Mouse (Mus musculus) forebrain, postnatal 0 days (tissue): ENCODE results near the gene Pafah1b2. TPM values are rescaled to one million over a fixed set of nuclear protein-coding genes. Genes with fewer than 3 reads are reported as not detected.

ENCODE experiments used
- ATAC-seq: fragments of 200-750 bp; cut with Nextera tagmentation; 2 replicates; pipeline ENCODE4 v1.8.0; 2017; ENCODE audit warnings: mild to moderate bottlenecking, moderate library complexity
- DNase-seq: peaks from one replicate; pipeline ENCODE4 v3.0.0-alpha.2; 2015
- H3K27ac ChIP-seq: fragments of 300-500 bp; sonication (generic); 2 replicates; pipeline ENCODE4 v1.5.1; 2014; ENCODE audit warnings: low read depth, mild to moderate bottlenecking, antibody characterized with exemption, low read length, moderate library complexity, mixed read lengths
- H3K27me3 ChIP-seq: fragments of 300-500 bp; sonication (generic); 2 replicates; pipeline ENCODE4 v1.6.1; 2014; ENCODE audit warnings: mild to moderate bottlenecking, low read length, mixed read lengths; ENCODE audit not compliant: insufficient read depth
- H3K36me3 ChIP-seq: fragments of 300-500 bp; sonication (generic); 2 replicates; pipeline ENCODE4 v1.6.1; 2014; ENCODE audit warnings: mild to moderate bottlenecking, moderate library complexity; ENCODE audit not compliant: insufficient read depth
- H3K4me1 ChIP-seq: fragments of 300-500 bp; sonication (generic); 2 replicates; pipeline ENCODE4 v1.6.1; 2014; ENCODE audit warnings: antibody characterized with exemption; ENCODE audit not compliant: insufficient read depth
- H3K4me2 ChIP-seq: fragments of 300-500 bp; sonication (generic); 2 replicates; pipeline ENCODE4 v1.6.1; 2014; ENCODE audit warnings: low read depth, mild to moderate bottlenecking, moderate library complexity
- H3K4me3 ChIP-seq: fragments of 300-500 bp; sonication (generic); 2 replicates; pipeline ENCODE4 v1.5.1; 2014; ENCODE audit warnings: low read depth, low read length, mixed read lengths
- H3K9ac ChIP-seq: fragments of 300-500 bp; sonication (generic); 2 replicates; pipeline ENCODE4 v1.6.1; 2014; ENCODE audit warnings: mild to moderate bottlenecking
- H3K9me3 ChIP-seq: fragments of 300-500 bp; sonication (generic); 2 replicates; pipeline ENCODE4 v1.6.1; 2016; ENCODE audit warnings: low read length
- CTCF ChIP-seq: sonication (generic); IDR thresholded peaks from 2 replicates; pipeline ENCODE4 v1.5.1; 2016; ENCODE audit warnings: antibody characterized with exemption, control low read depth, low read depth
- WGBS: fragments of 180-500 bp; shearing (Covaris S2); extraction: QIAGEN DNeasy Blood & Tissue Kit; methylation state at CpG from one replicate; pipeline ENCODE4 v1.1.7; 2014; 5-methylcytosine and 5-hydroxymethylcytosine counted together
- polyA plus RNA-seq: library from polyadenylated mRNA; unstranded; fragments of >200 nt; fragmentation: Nextera tagmentation; extraction: Ambion mirVana; gene quantifications from 2 replicates; pipeline ENCODE4 v1.2.1, GENCODE M21; 2015
- total RNA-seq: library from RNA; depleted of rRNA; stranded (reverse); fragments of >200 nt; gene quantifications from 2 replicates; pipeline ENCODE4 v1.2.3, GENCODE M21; 2014

Pafah1b2 gene
- total and polyA plus RNA-seq, 2 experiments from 2014 or later, result 258 to 354 TPM

GRCm38 (mm10) chr9:46015081-46015551 lies 2.6 kb upstream of the Pafah1b2 start:
- 18% methylated on average over 8 of the region's 8 CpGs for WGBS
- DNase-seq (peak; percentile 37), ATAC-seq (no peak)
- Histone ChIP-seq H3K4me2 (peak overlapping the region; percentile 64; the same call in 1 of the 2 replicates), H3K4me1 (peaks cover 22% of the 10 kb centered on the region), H3K27me3 (no peaks in the 10 kb centered on the region), H3K4me3 (peak overlapping the region; percentile 97; the same call in 1 of the 2 replicates), H3K27ac (0 out of 2 replicates have a peak overlapping the region, but pooled peaks have one; percentile 40), H3K36me3 (peaks cover 3% of the 10 kb centered on the region; the same call in 1 of the 2 replicates), H3K9ac (0 out of 2 replicates have a peak overlapping the region, but pooled peaks have one; percentile 14), H3K9me3 (no peaks in the 10 kb centered on the region)
- no peak for TF ChIP-seq CTCF

GRCm38 (mm10) chr9:46014251-46014681 lies 1.8 kb upstream of the Pafah1b2 start:
- DNase-seq, result peak; percentile 22
- Histone ChIP-seq H3K4me1 (peaks cover 22% of the 10 kb centered on the region), H3K4me3 (peak overlapping the region; percentile 97), H3K36me3 (peaks cover 3% of the 10 kb centered on the region; the same call in 1 of the 2 replicates), H3K4me2 (peak overlapping the region; percentile 64), H3K9me3 (no peaks in the 10 kb centered on the region), H3K27ac (0 out of 2 replicates have a peak overlapping the region, but pooled peaks have one; percentile 9), H3K9ac (peak overlapping the region; percentile 22; the same call in 1 of the 2 replicates), H3K27me3 (no peaks in the 10 kb centered on the region)
- no peak for ATAC-seq
- WGBS, result 6% methylated on average over 10 of the region's 10 CpGs
- no peak; the same call in 1 of the 2 replicates for TF ChIP-seq CTCF

DNA sequence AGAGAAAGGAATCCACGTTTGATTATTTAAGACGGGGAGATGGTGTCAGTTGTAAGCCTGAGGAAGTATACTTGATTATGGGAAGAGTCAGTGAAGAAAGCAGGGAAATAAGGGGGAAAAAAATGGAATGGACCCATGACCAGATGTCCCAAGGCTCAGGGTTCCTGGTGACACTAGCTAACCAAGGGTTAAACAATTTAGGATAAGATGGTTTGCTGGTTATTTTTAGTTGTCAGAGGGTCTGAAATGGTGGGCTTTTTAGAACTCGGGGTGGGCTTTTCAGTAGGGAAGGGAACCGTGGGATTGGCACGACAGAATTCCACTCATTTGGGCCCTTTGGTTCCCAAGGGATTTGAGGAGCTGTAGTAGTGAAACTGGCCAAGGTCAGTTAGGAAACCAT lies 1.1 kb upstream of the Pafah1b2 start:
- 3% methylated on average over 5 of the region's 5 CpGs for WGBS
- Histone ChIP-seq H3K27ac (peak overlapping the region; percentile 88), H3K4me2 (peak overlapping the region; percentile 64), H3K4me3 (peak overlapping the region; percentile 97), H3K27me3 (no peaks in the 10 kb centered on the region), H3K9me3 (no peaks in the 10 kb centered on the region), H3K36me3 (peaks cover 3% of the 10 kb centered on the region; the same call in 1 of the 2 replicates), H3K4me1 (peaks cover 22% of the 10 kb centered on the region), H3K9ac (peak overlapping the region; percentile 94)
- DNase-seq, result no peak
- no peak for ATAC-seq
- no peak for TF ChIP-seq CTCF

- peak overlapping the region; percentile 64 for H3K4me2 ChIP-seq
- H3K9me3 ChIP-seq, result no peaks in the 10 kb centered on the region
- WGBS, result under 1% methylated on average over 44 of the region's 46 CpGs
- ATAC-seq (peak; percentile 45), DNase-seq (peak; percentile 26)
- no peak for TF ChIP-seq CTCF
- peak overlapping the region; percentile 94 for H3K9ac ChIP-seq
- H3K4me3 ChIP-seq, result peak overlapping the region; percentile 97
- H3K27me3 ChIP-seq, result no peaks in the 10 kb centered on the region
- H3K4me1 ChIP-seq, result peaks cover 22% of the 10 kb centered on the region
- H3K27ac ChIP-seq, result peak overlapping the region; percentile 88
- H3K36me3 ChIP-seq, result peaks cover under 1% of the 10 kb centered on the region; the same call in 1 of the 2 replicates
Observed at GRCm38 (mm10) chr9:46013009-46013586, 608 bp upstream of the Pafah1b2 start.

DNA sequence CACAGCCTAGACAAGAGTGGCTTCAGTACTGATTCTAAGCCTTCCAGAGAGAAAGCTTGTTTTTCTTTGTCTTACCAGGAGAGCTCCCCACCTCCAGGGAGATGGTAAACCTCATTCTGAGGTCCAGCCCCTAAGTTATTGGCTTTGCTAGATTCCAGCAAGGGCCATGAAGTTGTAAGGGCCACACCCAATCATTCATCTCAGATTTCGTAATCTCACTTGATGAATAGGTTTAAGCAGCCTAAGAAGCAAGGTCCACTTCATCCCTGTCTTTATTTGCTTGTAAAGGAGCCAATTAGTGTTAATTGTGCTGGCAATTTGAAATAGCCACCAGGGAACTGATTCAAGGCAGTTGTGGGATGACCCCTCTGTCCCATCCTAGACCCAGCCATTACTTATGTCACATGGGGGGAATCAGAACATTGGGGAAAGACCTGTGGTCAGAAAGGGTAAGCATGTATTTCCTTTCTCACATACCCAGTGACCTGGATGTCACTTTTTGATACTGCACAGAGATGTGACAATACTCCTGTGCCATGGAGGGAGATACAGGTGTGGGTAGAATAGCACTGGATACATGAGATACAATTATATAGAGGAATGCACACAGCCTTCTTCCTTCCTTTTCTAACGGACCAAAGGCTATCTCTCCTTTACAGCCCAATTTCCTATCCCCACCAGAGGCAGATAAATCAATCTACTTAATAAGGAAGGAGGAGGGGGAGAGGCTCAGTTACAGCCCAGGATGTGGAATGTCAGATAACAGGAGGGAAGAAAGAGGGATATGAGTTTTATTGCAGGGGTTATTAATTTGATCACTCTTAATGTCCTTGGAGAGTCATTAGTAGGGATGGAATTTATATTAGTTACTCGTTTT lies 1.2 kb downstream of the Pafah1b2 start:
- Histone ChIP-seq H3K27ac (no peak overlapping the region), H3K4me1 (peaks cover 22% of the 10 kb centered on the region), H3K9ac (no peak overlapping the region), H3K36me3 (no peaks in the 10 kb centered on the region), H3K4me2 (peak overlapping the region; percentile 64), H3K27me3 (no peaks in the 10 kb centered on the region), H3K9me3 (no peaks in the 10 kb centered on the region), H3K4me3 (no peak overlapping the region)
- DNase-seq (no peak), ATAC-seq (no peak)
- 50% methylated on average over 3 of the region's 3 CpGs for WGBS
- no peak for TF ChIP-seq CTCF

GRCm38 (mm10) chr9:46009669-46009983 lies 2.9 kb downstream of the Pafah1b2 start:
- Histone ChIP-seq H3K4me3 (no peak overlapping the region), H3K4me2 (no peak overlapping the region), H3K27me3 (no peaks in the 10 kb centered on the region), H3K27ac (no peak overlapping the region), H3K9me3 (no peaks in the 10 kb centered on the region), H3K4me1 (0 out of 2 replicates have a peak, but pooled peaks cover 10% of the 10 kb centered on the region), H3K9ac (no peak overlapping the region), H3K36me3 (no peaks in the 10 kb centered on the region)
- 68% methylated on average over 1 of the region's 1 CpGs for WGBS
- no peak for TF ChIP-seq CTCF
- ATAC-seq, result no peak
- DNase-seq, result no peak
